Mouse (Mus musculus) ES-Bruce4 (cell line): ENCODE data around the gene Noct. TPM values are rescaled to one million over a fixed set of nuclear protein-coding genes. Genes with fewer than 3 reads are reported as not detected.
A peak's percentile ranks its signal among the peaks of the same experiment; 100 is the strongest.

Experiments used
- H3K27ac ChIP-seq: 2 replicates; pipeline ENCODE4 v1.5.1; 2012; ENCODE audit warnings: low read length, inconsistent platforms; ENCODE audit not compliant: insufficient read depth
- H3K27me3 ChIP-seq: 2 replicates; pipeline ENCODE4 v1.6.1; 2012; ENCODE audit warnings: mild to moderate bottlenecking, low read length, inconsistent platforms; ENCODE audit not compliant: control insufficient read depth, poor library complexity, insufficient read depth, severe bottlenecking
- H3K36me3 ChIP-seq: 2 replicates; pipeline ENCODE4 v1.6.1; 2012; ENCODE audit warnings: inconsistent platforms, mild to moderate bottlenecking, low read length, moderate library complexity; ENCODE audit not compliant: control insufficient read depth, poor library complexity, insufficient read depth, severe bottlenecking
- H3K4me1 ChIP-seq: one replicate; pipeline ENCODE4 v1.8.1; 2011; ENCODE audit warnings: low read length; ENCODE audit not compliant: control insufficient read depth, insufficient read depth
- H3K4me3 ChIP-seq: 2 replicates; pipeline ENCODE4 v1.5.1; 2011; ENCODE audit warnings: low read depth, mild to moderate bottlenecking, low read length
- H3K9ac ChIP-seq: 2 replicates; pipeline ENCODE4 v1.6.1; 2012; ENCODE audit warnings: low read depth, mild to moderate bottlenecking, inconsistent platforms; ENCODE audit not compliant: poor library complexity, severe bottlenecking
- H3K9me3 ChIP-seq: replicated peaks from 2 replicates; pipeline ENCODE4 v1.6.1; 2012; ENCODE audit warnings: mild to moderate bottlenecking, low read length, inconsistent platforms; ENCODE audit not compliant: control insufficient read depth, poor library complexity, insufficient read depth, severe bottlenecking
- CTCF ChIP-seq: IDR thresholded peaks from one replicate; pipeline ENCODE4 v1.8.1; 2011; ENCODE audit warnings: low read depth, low read length
- EP300 ChIP-seq: IDR thresholded peaks from 2 replicates; pipeline ENCODE4 v1.6.1; 2011; ENCODE audit warnings: low read depth, low read length; ENCODE audit not compliant: insufficient read depth
- POLR2A ChIP-seq: IDR thresholded peaks from one replicate; pipeline ENCODE4 v1.8.1; 2011; ENCODE audit warnings: low read length; ENCODE audit not compliant: insufficient read depth
- polyA plus RNA-seq: library from polyadenylated mRNA; stranded (reverse); fragments of >200 nt; gene quantifications from 2 replicates; pipeline ENCODE4 v1.2.4, GENCODE M21; 2011; ENCODE audit warnings: low read depth; ENCODE audit not compliant: missing spikeins, insufficient read depth, insufficient read length

Gene Noct
- polyA plus RNA-seq, 1 experiment: 33.7 TPM

DNA sequence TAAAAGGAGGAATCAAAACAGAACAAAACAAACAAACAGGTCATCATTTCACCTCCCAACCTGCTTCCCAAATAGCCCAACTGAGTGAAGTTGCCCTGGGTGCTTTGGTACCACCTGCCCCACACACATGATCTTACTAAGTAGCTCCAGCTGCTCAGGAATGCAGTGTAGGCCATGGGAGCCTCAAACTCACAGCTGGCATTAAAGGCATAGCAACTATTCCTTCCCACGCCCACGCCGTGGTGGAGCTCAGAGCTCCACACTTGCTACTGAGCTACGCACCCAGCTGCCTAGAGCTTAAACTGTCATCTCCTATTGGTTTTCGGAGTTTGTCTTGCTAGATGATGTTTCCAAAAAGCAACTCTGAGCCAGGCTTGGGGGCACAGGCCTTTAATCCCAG lies 5.0 kb upstream of the Noct start:
- H3K9ac ChIP-seq: no peak overlapping the region
- H3K9me3 ChIP-seq: no peaks in the 10 kb centered on the region
- H3K27ac ChIP-seq: no peak overlapping the region
- no peaks in the 10 kb centered on the region for H3K36me3 ChIP-seq
- peaks cover 2% of the 10 kb centered on the region for H3K4me1 ChIP-seq
- H3K27me3 ChIP-seq: no peaks in the 10 kb centered on the region
- no peak overlapping the region for H3K4me3 ChIP-seq
- TF ChIP-seq POLR2A (no peak), EP300 (no peak), CTCF (no peak)

- no peak for TF ChIP-seq POLR2A
- no peak for TF ChIP-seq EP300
- no peak for TF ChIP-seq CTCF
These were observed 3.4 kb upstream of the Noct start for GRCm38 (mm10) chr3:51220846-51221245.

GRCm38 (mm10) chr3:51221847-51222246 lies 2.4 kb upstream of the Noct start:
- H3K27ac ChIP-seq: peak overlapping the region; percentile 22; the same call in 1 of the 2 replicates
- TF ChIP-seq CTCF (no peak), POLR2A (no peak), EP300 (no peak)
- no peaks in the 10 kb centered on the region for H3K9me3 ChIP-seq
- H3K9ac ChIP-seq: no peak overlapping the region
- H3K4me1 ChIP-seq: peaks cover 2% of the 10 kb centered on the region
- H3K36me3 ChIP-seq: no peaks in the 10 kb centered on the region
- no peak overlapping the region for H3K4me3 ChIP-seq
- H3K27me3 ChIP-seq: no peaks in the 10 kb centered on the region

More at GRCm38 (mm10) chr3:51220846-51221245, 3.4 kb upstream of the Noct start:
- Histone ChIP-seq H3K27ac (no peak overlapping the region), H3K4me1 (peaks cover 2% of the 10 kb centered on the region), H3K36me3 (no peaks in the 10 kb centered on the region), H3K9me3 (no peaks in the 10 kb centered on the region), H3K9ac (no peak overlapping the region), H3K4me3 (no peak overlapping the region), H3K27me3 (no peaks in the 10 kb centered on the region)

- H3K4me3 ChIP-seq: no peak overlapping the region
These were observed 1.9 kb upstream of the Noct start for GRCm38 (mm10) chr3:51222302-51222701.

DNA sequence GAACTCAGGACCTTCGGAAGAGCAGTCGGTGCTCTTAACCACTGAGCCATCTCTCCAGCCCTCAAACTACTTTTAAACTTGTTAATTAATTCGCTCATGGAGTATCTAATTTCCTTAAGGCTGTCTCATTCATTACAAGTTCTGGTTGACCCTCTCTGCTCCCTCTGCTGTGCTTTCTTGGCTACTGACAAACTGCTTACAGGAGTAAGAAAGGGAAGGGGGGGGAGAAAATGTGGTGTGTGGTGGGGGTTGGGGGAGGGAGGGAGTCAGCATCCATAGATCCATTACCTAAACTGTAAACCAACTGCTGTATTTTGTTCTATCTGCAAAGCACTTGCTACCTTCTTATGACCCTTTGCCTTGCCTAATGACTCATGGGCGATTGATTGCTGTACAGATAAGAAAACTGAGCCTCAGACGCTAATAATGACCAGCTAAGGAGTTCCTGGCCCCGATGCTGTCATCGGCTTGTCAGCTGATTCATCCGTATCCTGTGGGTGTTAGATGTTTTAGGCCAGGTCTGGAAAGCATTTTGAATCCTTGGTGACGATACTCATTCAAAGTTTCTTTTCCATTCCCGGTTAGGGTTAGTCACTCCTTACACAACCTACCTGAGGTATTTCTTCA lies 1.3 kb upstream of the Noct start:
- TF ChIP-seq EP300: no peak
- no peak for TF ChIP-seq CTCF
- TF ChIP-seq POLR2A: no peak
- Histone ChIP-seq H3K9me3 (no peaks in the 10 kb centered on the region), H3K27me3 (no peaks in the 10 kb centered on the region), H3K4me1 (peaks cover 2% of the 10 kb centered on the region), H3K9ac (peak overlapping the region; percentile 95; the same call in 1 of the 2 replicates), H3K27ac (peak overlapping the region; percentile 86), H3K36me3 (no peaks in the 10 kb centered on the region), H3K4me3 (no peak overlapping the region)

More at GRCm38 (mm10) chr3:51222302-51222701, 1.9 kb upstream of the Noct start:
- Histone ChIP-seq H3K9ac (no peak overlapping the region), H3K36me3 (no peaks in the 10 kb centered on the region), H3K27me3 (no peaks in the 10 kb centered on the region), H3K4me1 (peaks cover 2% of the 10 kb centered on the region), H3K9me3 (no peaks in the 10 kb centered on the region), H3K27ac (peak overlapping the region; percentile 22; the same call in 1 of the 2 replicates)
- TF ChIP-seq POLR2A (no peak), CTCF (no peak), EP300 (no peak)

DNA sequence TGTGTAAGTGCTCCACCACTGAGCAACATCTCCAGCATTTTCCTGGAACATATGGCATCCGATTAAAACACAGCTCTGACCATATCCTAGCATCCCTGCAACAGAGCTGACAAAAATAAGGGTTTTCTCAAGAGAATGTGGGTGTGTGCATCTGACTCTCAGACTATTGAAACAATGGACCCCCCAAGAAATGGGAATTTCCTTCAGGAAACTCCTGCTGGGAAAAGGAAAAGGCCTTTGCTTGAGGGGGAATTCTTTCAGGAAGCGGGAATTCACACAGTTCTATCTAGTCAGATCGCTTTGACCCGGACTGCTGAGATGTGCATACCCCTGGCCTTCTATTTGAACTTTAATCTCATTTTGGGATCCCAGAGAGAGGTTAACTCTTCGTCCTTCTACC lies 691 bp upstream of the Noct start:
- H3K4me3 ChIP-seq: no peak overlapping the region
- no peak for TF ChIP-seq POLR2A
- no peak for TF ChIP-seq EP300
- TF ChIP-seq CTCF: no peak
- peak overlapping the region; percentile 86 for H3K27ac ChIP-seq
- no peaks in the 10 kb centered on the region for H3K27me3 ChIP-seq
- H3K9ac ChIP-seq: peak overlapping the region; percentile 95
- H3K9me3 ChIP-seq: no peaks in the 10 kb centered on the region
- peaks cover 2% of the 10 kb centered on the region for H3K4me1 ChIP-seq
- H3K36me3 ChIP-seq: no peaks in the 10 kb centered on the region
